Mouse (Mus musculus) gonadal fat pad, adult 2 months (tissue): Measurements from ENCODE around the gene Dscam. TPM values are rescaled to one million over a fixed set of nuclear protein-coding genes. Genes with fewer than 3 reads are reported as not detected.

ENCODE experiments used
- DNase-seq: peaks from one replicate; pipeline ENCODE4 v3.0.0-alpha.2; 2012; ENCODE audit warnings: low read depth
- polyA plus RNA-seq: library from polyadenylated mRNA; depleted of rRNA; stranded (reverse); fragments of >200 nt; gene quantifications from 2 replicates; pipeline ENCODE4 v1.2.3, GENCODE M21; 2012

Gene Dscam
- polyA plus RNA-seq, 1 experiment: 0.09 TPM

DNA sequence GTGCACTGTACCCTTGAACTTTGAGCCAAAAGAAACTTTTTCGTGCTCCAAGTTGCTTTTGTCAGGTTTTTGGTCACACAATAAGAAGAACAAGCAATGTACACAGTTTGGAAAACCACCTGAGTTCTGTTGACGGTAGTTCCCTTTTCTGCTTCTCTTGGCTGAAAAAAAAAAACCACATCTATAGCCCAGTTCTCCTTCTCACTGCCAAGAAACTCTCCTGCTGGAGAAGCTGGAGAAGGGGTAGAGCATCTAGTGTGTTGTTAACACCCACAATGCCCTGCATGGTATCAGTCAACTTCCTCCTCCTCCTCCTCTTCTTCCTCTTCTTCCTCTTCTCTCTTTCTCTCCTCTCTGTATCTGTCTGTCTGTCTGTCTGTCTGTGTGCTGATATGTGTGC lies 65.3 kb downstream of the Dscam start:
- DNase-seq: no peak

DNA sequence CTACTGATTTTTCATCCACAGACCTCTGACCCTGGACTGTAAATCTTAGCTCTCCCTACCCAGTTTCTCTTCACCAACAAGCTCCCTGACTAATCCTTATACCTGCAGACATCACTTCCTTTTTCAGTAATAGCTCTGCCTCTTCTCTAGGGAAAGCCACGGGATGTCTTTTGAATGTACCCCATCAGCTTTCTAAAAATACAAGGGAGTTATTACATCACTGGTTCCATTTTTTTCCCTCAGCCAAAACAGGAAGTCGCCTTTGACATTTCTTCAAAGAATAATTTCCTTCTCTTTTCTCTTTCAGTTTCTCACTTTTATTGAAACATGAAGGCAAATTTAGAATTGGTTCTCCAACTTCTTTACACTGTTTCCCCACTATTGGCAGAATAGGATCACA lies 67.5 kb downstream of the Dscam start:
- no peak for DNase-seq

DNA sequence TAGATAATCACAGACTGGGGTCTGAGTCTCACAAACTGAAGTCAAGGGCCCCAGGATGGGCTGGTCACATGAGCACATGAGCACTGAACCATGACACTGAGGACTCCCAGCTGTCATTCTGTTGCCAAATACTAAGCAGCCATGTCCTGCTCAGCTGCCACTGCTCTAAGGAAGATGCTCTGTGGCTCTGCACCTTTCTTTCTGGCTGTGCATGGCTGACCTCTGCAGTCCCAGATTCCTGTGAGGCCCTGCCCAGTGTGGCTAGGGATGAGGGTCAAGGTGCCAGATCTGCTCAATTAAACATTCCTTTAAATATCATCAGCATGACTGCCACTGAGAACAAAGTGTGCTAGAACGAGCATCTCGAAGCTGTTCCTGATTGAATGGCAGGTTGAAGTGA lies 70.5 kb downstream of the Dscam start:
- no peak for DNase-seq

DNA sequence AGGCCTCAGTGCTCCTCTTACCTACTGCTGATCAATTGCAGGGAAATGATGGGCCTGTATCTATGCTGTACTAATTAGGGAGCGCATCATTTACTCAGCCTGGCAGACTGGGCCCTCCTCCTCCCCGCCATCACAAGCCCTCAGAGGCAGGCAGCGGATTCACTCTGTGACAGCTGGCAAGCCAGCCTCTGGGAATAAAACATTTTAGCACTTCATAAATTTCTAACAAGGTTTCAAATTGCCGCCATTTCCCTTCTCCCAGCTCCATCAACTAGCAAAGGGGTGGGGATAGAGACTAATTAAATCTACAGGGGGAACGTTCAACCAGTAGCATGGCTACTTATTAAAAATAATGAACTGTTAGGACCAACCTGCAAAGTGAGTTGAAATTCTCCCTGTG lies 72.0 kb downstream of the Dscam start:
- no peak for DNase-seq

DNA sequence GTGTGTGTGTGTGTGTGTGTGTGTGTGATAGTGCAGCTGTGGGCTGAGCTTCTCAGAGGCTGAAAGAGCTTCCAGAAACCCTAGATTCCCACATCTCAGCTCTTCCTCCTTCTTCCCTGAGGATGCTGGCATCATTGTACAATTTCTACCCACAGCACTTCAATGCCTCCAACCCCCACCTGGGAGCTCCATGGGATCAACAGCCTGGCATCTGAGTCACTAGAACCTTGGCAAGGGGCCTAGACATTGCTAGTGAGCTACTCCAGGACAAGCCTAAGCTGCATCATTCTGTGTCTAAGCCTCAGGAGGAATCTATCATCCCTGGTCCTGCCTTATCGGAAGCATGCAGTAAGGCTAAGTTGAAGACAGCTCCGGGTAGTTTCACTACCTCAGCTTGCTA lies 73.8 kb downstream of the Dscam start:
- no peak for DNase-seq

DNA sequence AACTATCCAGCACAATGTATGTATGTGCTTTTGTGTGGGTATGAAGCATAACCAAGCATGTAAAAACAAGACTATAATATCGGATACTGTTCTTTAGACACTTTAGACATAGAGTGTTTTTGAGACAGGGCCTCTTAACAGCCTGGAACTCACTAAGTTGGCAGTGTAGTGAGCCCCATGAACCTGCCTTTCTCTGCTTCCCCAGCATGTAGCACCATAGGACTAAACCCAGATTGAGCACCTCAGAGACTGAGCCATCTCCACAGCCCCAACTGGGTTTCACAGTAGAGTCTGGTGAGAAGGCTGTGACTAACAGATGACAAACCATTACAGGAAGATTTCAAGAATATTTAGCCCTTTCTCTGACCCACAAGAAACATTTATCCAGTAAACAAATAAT lies 75.1 kb downstream of the Dscam start:
- no peak for DNase-seq

DNA sequence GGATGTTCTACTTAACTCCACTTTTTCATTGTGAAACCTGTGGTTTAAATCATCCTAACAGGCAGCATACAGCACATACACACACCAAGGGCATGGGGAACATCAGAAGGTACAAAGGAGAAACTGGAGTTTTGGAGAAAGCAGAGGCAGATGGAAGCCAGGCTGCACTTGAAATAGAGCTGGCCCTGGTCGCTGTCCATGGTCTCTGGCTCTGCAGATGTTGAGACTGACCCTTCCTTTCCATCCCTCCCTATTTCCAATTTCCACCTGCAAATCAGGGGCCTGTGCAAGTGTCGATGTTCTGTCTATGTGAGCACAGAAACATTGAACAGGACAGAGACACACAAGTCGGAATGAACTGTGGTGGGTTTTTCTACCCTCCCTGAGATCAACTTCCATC lies 81.2 kb downstream of the Dscam start:
- no peak for DNase-seq

DNA sequence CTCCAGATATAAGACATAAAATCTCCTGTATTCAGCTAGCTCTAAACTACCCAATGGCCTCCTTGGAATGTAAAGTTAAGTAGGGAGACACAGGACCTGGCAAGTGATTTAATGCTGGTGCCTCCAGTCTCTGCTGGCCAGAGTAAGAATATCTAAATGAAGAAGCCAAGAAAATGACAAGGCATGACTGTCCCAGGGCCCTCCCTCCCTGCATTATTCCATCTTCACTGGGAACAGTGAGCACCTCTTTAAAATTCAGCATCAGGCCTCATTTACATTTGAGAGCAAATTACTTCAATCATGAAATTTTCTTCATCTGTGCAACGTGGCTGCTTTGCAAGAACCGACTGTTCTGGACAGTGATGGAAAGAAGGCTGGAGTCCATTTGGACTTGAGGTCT lies 86.9 kb downstream of the Dscam start:
- DNase-seq: no peak

DNA sequence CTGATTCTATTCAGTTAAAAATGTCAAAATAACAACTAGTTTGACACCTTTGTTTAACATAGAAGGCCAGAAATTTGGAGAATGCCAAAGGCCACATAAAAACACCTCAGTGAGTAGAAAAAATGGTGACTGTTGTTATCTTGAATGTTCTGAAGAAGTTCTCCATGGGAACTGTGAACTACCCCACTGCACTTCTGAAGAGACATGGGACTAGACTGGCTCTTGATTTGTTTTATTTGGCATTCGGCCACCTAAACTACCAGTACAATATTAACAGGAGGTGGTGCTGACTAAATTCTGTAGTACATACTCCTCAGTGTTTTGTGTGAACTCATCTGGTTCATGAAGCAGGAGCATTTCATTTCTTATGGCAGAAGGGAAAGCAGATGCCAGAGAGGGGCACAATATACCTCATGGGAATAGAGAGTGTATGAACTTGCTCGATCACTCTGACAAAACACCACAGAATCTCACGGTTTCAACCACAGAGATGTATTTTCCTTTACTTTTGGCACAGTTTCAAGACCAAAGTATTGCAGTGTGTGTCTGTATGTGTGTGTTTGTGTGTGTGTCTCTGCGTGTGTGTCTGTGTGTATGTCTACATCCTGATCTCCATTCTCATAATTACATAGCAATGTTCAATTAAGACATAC lies 94.5 kb downstream of the Dscam start:
- no peak for DNase-seq

DNA sequence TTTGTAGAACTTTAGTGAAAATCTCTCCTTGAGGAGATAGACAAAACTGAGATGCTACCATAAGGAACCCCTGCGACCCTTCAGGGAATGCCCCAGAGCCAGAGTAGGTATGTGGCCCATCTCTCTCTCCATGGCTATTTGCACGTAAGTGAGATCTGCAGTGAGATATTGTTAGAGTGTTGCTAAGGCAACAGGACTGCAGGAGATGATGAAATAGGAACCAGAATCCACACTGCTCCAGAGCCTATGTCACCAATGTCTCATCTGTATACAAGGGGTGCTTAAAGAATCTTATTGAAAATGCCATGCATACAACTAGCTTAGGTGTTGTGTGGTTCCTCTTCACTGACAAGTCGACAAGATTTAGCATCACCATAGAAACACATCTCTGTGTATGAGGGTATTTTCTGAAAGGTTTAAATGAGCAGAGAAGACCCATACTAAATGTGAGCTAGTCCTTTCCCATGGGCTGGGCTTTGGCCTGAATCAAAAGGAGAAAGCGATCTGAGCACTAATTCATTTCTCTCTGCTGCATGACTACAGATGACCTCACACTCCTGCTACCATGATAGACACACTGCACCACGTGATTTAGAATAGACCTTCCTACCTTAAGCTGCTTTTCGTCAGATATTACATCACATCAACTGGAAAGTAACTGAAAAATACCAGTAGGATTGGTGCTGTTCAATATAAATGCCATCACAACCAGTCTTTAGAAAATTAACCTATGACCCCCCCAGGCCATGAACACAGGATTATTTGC lies 95.2 kb downstream of the Dscam start:
- no peak for DNase-seq

DNA sequence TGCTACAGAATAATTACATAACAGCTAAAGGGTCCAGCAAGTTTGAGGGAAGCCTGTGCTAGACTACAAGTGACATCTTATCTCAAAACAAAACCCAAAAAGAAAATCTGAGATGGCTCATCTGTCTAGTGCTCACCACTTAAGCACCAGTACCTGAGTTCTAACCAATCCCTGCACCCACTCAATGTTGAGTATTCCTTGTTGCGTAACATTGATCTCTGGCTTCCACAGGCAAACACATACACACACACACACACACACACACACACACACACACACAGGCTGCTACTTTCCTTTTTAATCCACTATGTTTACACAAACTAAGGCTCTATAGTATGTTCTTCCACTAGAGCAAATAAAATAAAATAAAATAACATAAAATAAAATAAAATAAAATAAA lies 96.7 kb downstream of the Dscam start:
- DNase-seq: no peak

DNA sequence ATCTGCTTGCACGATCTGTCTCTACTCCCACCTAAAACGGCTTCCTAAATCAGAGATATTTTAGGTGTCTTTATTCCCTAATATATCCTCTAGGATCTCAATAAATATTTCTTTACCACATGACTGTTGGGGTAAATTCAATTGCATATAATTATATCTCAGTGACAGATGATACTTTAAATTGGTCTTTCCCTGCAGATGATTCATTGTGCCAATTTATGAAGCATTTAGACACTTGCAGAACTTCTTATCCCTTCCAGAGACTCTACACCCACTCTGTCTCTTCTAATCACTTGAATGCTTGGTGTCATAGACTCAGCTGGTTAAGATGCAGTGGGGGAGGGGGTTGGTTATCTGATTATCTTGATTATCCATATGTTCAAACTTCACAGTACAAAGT lies 97.9 kb downstream of the Dscam start:
- no peak for DNase-seq

DNA sequence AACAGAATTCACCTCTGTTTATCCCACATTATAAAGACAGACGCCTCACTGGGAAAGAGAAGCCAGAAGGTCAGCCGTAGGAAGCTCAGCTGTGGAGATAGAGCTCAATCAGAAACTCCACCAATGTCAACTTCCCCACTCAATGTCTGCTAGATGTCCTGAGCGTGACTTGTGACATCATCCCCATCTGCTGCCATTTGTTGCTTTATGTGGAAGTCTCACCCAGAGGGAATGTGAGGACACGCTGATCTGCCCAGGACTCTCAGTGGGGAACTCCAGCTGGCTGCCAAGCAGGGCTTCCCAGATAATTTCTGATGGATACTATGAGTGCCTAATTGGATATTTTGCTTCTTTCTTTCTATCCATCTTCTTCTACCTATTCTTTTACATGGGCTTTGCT lies 103.7 kb downstream of the Dscam start:
- DNase-seq: no peak

DNA sequence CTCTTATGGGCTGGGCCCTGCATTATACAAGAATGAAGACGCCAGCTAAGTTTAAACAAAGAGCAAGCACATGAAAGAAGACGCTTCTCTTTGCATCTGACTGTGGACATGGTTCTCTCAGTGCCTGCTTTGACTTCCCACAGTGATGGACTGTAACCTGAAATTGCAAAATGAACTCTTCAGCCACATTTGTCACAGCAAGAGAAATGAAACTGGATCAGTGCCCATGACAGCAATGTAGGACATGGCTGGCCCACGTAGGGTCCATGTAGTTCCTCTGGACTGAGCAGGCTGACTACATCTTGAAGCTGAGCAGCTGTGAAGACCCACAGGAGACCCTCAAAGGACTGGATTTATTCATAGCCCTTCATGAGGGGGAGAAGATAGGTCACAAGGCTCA lies 108.3 kb downstream of the Dscam start:
- DNase-seq: no peak

DNA sequence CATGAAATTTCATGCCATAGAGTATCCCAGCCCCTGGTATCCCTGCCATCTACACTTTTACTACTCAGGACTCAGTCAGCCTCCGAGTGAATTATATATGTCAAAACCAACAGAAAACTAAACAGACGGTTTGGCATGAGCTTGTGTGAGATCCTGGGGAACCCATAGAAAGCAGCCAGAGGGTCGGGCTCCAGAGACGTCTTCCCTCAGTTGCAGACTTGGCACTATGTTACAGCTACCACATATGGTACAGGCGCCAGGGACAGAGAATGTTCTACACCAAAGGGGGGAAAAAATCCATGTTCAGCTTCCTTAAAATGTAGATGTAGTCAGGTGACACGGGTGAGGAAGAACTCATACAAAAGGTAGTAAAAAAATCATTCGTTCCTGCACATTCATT lies 109.2 kb downstream of the Dscam start:
- DNase-seq: no peak

DNA sequence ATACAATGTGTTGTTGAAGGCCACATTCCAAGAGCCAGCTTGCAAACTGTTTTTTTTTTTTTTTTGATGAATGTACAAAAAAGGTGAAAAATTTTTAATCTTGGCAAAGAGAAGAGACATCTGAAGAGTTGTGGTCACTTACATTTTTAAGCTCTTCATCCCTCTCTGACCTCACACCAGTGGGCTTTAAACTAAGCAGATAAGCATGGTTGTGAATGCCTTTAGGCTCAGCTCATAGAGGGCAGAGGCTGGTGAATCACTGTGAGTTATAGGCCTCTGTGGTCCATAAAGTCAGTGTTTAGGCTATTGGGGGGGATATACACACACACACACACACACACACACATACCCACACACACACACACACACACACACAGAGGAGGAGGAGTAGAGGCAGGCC lies 109.8 kb downstream of the Dscam start:
- DNase-seq: no peak

DNA sequence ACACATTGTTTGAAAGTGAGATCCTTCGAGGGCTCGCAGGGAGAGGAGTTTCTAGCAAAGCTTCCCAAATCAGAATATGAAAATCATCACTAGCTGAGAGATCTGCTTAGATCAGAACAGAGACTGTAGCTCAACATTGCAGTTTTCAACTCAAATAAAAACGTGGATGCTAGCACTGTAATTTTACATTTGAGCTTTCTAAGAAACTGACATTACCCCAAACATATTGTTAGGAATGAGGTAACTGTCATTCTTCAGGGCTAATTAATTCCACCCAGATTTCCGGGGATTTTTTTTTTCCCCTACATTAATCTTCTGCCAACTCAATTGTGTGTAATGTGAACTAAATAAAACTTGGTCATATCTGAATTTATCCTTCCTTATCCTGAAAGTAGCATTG lies 110.3 kb downstream of the Dscam start:
- no peak for DNase-seq

DNA sequence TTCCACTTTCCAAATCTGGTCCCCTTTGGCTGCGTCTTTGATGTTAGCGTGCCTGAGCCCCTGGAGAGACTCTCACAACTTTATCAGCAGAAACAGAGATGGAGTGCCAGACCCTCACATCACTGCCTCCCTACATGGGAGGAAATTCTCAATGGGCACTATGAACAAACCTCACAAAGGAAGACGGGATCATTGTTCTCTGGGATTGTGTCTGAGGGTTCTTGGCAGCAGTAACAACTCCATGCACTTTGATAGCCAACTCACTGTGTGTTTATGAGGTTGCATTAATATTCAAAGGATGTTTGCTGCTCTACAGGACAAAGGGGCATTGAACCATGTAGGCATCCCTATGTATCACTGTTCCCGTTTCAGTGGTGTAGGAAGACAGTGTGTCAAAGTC lies 135.3 kb downstream of the Dscam start:
- DNase-seq: no peak

DNA sequence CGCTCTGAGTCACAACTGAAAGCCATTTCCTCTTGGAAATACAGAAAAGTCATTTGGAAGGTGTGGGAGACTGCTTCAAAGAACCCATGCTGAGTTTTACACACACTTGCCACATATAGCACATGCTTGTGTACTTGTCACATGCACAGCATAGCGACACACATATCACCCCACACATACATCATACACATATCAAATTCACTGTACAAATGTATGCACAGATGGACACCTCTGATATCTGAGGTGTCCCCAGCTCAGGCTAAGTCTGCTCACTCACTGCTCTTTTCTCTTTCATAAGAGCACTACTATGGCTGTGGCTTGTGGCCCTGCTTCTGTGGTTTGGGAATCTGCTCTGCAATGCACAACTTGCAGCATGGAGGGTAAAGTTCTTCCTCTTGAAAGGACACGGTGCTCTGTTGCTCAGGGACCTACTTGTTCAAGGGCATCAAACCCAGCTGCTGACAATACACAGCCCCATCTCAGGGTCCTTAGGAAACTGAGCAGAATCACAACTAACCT lies 137.0 kb downstream of the Dscam start:
- DNase-seq: no peak

DNA sequence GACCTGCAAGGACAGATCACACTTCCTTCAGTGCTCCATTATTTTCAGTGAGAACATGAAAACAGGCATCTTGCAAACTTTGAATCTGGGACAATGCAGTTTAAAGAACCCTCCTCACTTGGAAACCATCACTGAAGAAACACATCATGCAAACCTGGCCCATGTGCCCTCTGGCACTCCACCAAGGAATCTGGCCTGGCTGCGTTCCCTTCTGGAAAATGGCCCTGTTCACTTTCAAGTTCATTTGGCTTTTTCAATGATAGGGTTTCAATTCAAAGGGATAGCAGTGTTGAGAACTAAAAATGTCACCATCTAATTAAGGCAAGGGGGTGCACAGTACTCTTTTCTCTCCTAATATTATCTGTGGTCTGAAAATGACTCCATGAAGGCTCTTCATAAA lies 142.9 kb downstream of the Dscam start:
- no peak for DNase-seq

DNA sequence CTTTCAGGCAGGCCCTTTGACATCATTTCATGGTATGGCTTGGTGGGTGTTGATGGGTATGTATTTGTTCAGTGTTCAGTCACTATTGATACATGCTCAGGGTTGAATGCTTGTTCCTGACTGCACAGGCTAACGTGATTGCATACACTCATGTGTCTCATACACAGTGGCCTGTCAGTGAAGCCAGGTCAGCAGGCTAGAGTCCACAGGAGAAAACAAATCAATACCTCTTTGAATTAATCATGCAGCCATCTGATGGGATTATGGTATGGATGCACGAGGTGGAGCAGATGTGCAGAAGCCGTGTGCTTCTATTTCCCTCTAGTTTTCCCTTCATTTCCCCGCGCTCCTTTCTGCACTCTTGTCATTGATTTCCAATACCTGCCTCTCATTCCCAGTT lies 143.7 kb downstream of the Dscam start:
- DNase-seq: no peak

DNA sequence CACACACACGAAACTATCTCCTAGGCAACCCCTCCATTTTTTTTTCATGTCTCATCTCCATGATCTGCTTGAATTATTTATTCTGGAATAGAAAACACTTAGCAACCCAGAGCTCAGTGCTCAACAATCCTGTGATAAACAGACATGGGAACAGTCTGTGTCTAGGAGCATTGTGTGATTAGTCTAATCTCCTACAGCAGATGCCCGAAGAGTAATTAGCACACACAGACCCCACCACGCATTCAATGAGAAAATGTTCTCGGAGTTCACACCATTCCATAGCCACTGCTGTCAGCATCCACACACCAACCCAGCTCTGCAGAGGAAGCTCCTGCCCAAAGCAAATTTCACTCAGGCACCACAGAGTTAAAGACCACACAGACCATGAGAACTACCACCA lies 146.1 kb downstream of the Dscam start:
- no peak for DNase-seq

DNA sequence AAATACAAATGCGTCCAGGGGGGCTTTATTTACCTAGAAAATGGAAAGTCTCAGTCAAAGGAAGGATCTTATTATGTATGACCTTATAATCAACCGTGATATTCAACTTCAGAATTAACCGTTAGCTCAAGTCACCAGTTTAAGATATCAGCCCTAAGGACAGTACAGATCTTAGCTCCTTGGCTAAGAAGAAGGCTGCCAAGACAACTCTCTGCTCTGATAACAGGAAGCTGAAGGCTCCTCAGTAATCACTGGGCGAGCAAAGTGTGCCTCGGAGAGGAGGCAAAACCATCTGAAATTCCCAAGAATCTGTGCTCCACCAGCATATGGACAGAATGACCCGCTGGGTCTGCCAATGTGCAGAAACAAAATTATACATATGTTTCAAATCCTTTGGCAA lies 149.1 kb downstream of the Dscam start:
- DNase-seq: no peak

DNA sequence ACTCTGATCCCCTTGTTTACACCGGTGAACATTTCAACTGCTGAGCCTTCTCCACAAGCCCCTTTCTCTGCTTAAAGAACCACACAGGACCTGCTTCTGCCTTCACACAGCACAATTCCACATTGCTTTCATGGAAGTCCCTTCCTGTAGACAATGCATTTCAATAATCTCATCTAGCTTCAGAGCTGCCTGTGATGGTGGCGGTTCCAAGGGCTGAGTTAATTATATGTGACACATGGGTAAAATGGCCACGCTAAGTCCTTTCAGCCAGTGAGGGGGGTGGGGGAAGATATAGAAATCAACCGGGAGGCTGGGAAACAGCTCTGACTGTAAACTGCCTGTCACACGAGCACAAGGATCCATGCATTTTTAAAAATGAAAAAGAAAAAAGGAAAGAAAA lies 152.2 kb downstream of the Dscam start:
- no peak for DNase-seq
